Mouse (Mus musculus): ENCODE results near the gene Ccdc38.

DNA sequence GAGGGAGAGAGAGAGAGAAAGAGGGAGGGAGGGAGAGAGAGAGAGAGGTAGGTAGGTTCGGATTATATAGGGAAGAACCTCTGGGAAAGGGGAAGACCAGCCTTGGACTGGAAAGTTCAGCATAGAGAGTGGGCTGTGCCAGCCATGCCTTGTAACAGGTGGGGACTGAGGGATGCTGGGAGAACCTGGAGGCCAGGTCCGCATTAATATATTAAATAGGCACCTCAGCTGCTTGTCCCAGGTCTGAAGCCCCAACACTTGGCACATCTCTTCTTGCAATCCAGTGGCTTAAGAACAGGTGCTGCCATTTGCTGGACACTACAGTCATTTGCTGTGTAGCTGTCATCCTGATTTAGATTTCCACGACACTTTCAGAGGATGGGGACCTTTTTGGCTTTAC is 56.2 kb downstream of the Ccdc38 start:
- TF ChIP-seq CTCF (IDR thresholded peaks at IDR 0.05; ENCODE audit: control insufficient read depth, insufficient read depth, insufficient replicate concordance, low read depth, low read length) (no peak), POLR2A (IDR thresholded peaks at IDR 0.05; ENCODE audit: control insufficient read depth, low read depth, low read length) (no peak)
